Mouse (Mus musculus) heart, adult 18-20 months (tissue): ENCODE measurements around the gene Mrpl43. TPM values are rescaled to one million over a fixed set of nuclear protein-coding genes. Genes with fewer than 3 reads are reported as not detected.

Experiments
- DNase-seq, 2 experiments: peaks; one replicate each; pipeline ENCODE4 v3.0.0; 2021 to 2022; ENCODE audit warnings: mixed read lengths in 1 of 2
- total RNA-seq, 2 experiments: library from RNA; stranded (reverse); gene quantifications; 2 replicates each; pipeline ENCODE4 v1.2.3; 2021

Mrpl43 gene
- total RNA-seq, 2 experiments from 2014 or later: 54.3 to 58.2 TPM

GRCm38 (mm10) chr19:44977148-44977547 lies 29.1 kb downstream of the Mrpl43 start:
- DNase-seq: no peak

GRCm38 (mm10) chr19:44976636-44977035 lies 29.6 kb downstream of the Mrpl43 start:
- no peak for DNase-seq

- no peak for DNase-seq
Measured at GRCm38 (mm10) chr19:44968329-44968728, 37.9 kb downstream of the Mrpl43 start.

GRCm38 (mm10) chr19:44965978-44966377 lies 40.3 kb downstream of the Mrpl43 start:
- no peak for DNase-seq

- no peak for DNase-seq
Measured at GRCm38 (mm10) chr19:44959633-44960032, 46.6 kb downstream of the Mrpl43 start.

Other genes starting within 250 kb of the Mrpl43 start
- gene Slf2, start 75.3 kb downstream of the Mrpl43 start, total RNA-seq: 10 to 100 TPM; 22.8 to 23.7 TPM
- under 1 TPM; 0.28 to 0.50 TPM for gene Sema4g, start 17.3 kb downstream of the Mrpl43 start, total RNA-seq
- gene Twnk, start 779 bp downstream of the Mrpl43 start, total RNA-seq: 10 to 100 TPM; 32.5 to 32.8 TPM
- 10 to 100 TPM; 55.3 to 58.9 TPM for gene Lzts2, start 8.0 kb upstream of the Mrpl43 start, total RNA-seq
- gene Pdzd7, start 39.3 kb upstream of the Mrpl43 start, total RNA-seq: not detected
- gene Sfxn3, start 41.1 kb upstream of the Mrpl43 start, total RNA-seq: 1 to 10 TPM; 7.8 to 8.9 TPM
- gene Kazald1, start 68.8 kb upstream of the Mrpl43 start, total RNA-seq: 1 to 10 TPM; 3.3 to 4.1 TPM
- gene Tlx1, start 144.2 kb upstream of the Mrpl43 start, total RNA-seq: not detected
- under 1 TPM in 1 of 2 experiments, not detected in 1; 0.18 TPM for gene Lbx1, start 229.4 kb upstream of the Mrpl43 start, total RNA-seq